Mouse (Mus musculus): ENCODE results near the gene Mrps35.

DNA sequence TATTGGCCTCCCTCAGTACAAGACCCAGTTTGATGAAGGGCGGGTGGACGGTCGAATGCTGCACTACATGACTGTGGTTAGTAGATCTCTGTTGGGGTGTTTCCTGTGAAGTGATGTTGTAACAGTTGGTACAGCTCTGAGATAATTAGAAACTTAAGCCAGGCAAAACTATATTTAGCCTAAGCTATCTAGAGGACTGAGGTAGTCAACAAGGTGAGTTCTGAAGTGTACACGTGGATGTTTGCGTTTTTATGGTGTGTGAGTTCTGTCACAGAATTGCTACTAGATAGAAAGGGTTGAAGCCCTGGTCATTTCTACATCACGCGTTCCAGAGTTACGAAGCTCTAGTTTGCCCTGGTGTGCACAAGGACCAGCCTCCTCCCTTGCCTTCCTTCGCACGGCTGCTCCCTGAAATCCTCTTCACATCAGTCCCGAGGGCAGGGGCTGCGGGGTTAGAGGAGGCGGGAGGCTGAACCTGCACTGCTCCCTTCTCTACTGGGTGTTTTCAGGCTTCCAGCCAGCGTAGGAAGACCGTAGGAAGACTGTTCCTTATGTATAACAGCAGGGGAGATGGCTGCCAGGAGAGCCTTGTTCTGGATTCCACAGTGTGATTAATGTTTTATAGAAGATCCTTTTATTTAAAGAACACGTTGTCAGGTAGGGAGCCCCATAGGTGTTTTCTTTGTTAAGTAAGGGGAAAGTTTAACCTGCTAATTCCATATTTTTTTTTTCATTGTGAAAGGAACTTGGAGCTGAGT, 20.0 kb upstream of the Mrps35 start:
- no peak; the same call in 1 of the 2 replicates for TF ChIP-seq EP300 (IDR thresholded peaks at IDR 0.05; ENCODE audit: low read depth)
- no peak for TF ChIP-seq CTCF (IDR thresholded peaks at IDR 0.05; ENCODE audit: low read depth)
